Mouse (Mus musculus): ENCODE data around the gene Mtus2.
"Not testable (repeated sequence)": the region's sequence is repeated elsewhere in the genome, so short reads cannot be mapped to it uniquely, and the experiment has no call there.

Mtus2 gene

GRCm38 (mm10) chr5:148280321-148280720 lies 323.2 kb downstream of the Mtus2 start:
- DNase-seq (ENCODE audit: low read depth, low spot score): no peak

GRCm38 (mm10) chr5:148282093-148282492 lies 325.0 kb downstream of the Mtus2 start:
- no peak for DNase-seq (ENCODE audit: low read depth, low spot score)

- no peak for DNase-seq (ENCODE audit: low read depth, low spot score)
These were observed 325.5 kb downstream of the Mtus2 start for GRCm38 (mm10) chr5:148282631-148283030.

- no peak for DNase-seq (ENCODE audit: low read depth, low spot score)
These were observed 326.1 kb downstream of the Mtus2 start for GRCm38 (mm10) chr5:148283177-148283576.

GRCm38 (mm10) chr5:148283584-148283983 lies 326.5 kb downstream of the Mtus2 start:
- no peak for DNase-seq (ENCODE audit: low read depth, low spot score)

- no peak for DNase-seq (ENCODE audit: low read depth, low spot score)
These were observed 330.4 kb downstream of the Mtus2 start for GRCm38 (mm10) chr5:148287529-148287928.

- no peak for DNase-seq (ENCODE audit: low read depth, low spot score)
These were observed 331.7 kb downstream of the Mtus2 start for GRCm38 (mm10) chr5:148288804-148289203.

- no peak for DNase-seq (ENCODE audit: low read depth, low spot score)
These were observed 332.8 kb downstream of the Mtus2 start for GRCm38 (mm10) chr5:148289951-148290350.

GRCm38 (mm10) chr5:148292862-148293261 lies 335.7 kb downstream of the Mtus2 start:
- no peak for DNase-seq (ENCODE audit: low read depth, low spot score)

GRCm38 (mm10) chr5:148293346-148293745 lies 336.2 kb downstream of the Mtus2 start:
- no peak for DNase-seq (ENCODE audit: low read depth, low spot score)

GRCm38 (mm10) chr5:148302968-148303367 lies 345.8 kb downstream of the Mtus2 start:
- DNase-seq (ENCODE audit: low read depth, low spot score): no peak

- no peak for DNase-seq (ENCODE audit: low read depth, low spot score)
These were observed 347.0 kb downstream of the Mtus2 start for GRCm38 (mm10) chr5:148304112-148304511.

GRCm38 (mm10) chr5:148310790-148311189 lies 353.7 kb downstream of the Mtus2 start:
- DNase-seq (ENCODE audit: low read depth, low spot score): no peak

- no peak for DNase-seq (ENCODE audit: low read depth, low spot score)
These were observed 355.3 kb downstream of the Mtus2 start for GRCm38 (mm10) chr5:148312443-148312842.

- no peak for DNase-seq (ENCODE audit: low read depth, low spot score)
These were observed 357.8 kb downstream of the Mtus2 start for GRCm38 (mm10) chr5:148314931-148315330.

- DNase-seq (ENCODE audit: low read depth, low spot score): peak; percentile 42
These were observed 368.3 kb downstream of the Mtus2 start for GRCm38 (mm10) chr5:148325317-148325885.

GRCm38 (mm10) chr5:148326295-148326694 lies 369.2 kb downstream of the Mtus2 start:
- DNase-seq (ENCODE audit: low read depth, low spot score): not testable (repeated sequence)

- no peak for DNase-seq (ENCODE audit: low read depth, low spot score)
These were observed 371.9 kb downstream of the Mtus2 start for GRCm38 (mm10) chr5:148328982-148329381.

GRCm38 (mm10) chr5:148331229-148331776 lies 374.2 kb downstream of the Mtus2 start:
- peak; percentile 46 for DNase-seq (ENCODE audit: low read depth, low spot score)

GRCm38 (mm10) chr5:148331926-148332621 lies 375.0 kb downstream of the Mtus2 start:
- DNase-seq (ENCODE audit: low read depth, low spot score): no peak

GRCm38 (mm10) chr5:148332622-148332974 lies 375.5 kb downstream of the Mtus2 start:
- DNase-seq (ENCODE audit: low read depth, low spot score): peak; percentile 80

GRCm38 (mm10) chr5:148339126-148339525 lies 382.0 kb downstream of the Mtus2 start:
- DNase-seq (ENCODE audit: low read depth, low spot score): no peak

- no peak for DNase-seq (ENCODE audit: low read depth, low spot score)
These were observed 385.1 kb downstream of the Mtus2 start for GRCm38 (mm10) chr5:148342061-148342741.
